Mouse (Mus musculus): ENCODE data around the gene Sptb.

GRCm38 (mm10) chr12:76540701-76541221 is 169.6 kb downstream of the Sptb start:
- TF ChIP-seq CTCF (IDR thresholded peaks at IDR 0.05; ENCODE audit: low read depth), result no peak
- TF ChIP-seq EP300 (IDR thresholded peaks at IDR 0.05; ENCODE audit: low read depth), result no peak

Data from heart, postnatal 0 days (tissue).